ENCODE assay signal across 9 mouse cellular contexts in the genomic region with DNA sequence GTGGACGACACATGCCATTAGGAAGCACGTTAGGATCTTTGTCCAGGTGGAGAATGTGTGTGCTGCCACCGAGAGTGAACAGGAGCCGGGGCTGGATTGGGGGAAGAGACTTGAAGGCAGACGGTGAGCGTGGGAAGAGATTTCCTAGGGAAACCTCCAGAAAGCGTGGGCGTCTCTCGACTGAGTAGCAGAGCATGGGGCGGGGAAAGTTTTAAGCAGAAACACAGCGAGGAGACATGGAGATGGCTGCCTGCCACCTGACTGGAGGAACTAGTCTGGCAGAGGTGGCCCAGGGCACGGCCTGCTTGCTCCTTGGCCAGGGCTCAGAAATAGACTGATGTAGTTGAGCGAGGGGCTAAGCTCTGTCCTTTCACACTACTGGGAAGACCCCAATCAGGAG.
DNase-seq lines count a peak whose midpoint lies in the region; ATAC-seq and TF ChIP-seq lines count a peak whose summit lies in the region.
"Had no signal": no experiment of that assay in that cellular context is flagged by ENCODE, and none has a peak within 500 bp of the region (broad histone marks: within the 10 kb centered on the region; RNA-seq: fewer than 3 reads in every experiment).

No protein-coding gene starts in this region.

- peak; percentile 60 for ATAC-seq in lung, postnatal 0 days
- no peak for ATAC-seq in hindbrain, embryonic 12.5 days (ENCODE audit: low FRiP score)

- H3K9ac ChIP-seq in lung, postnatal 0 days (replicated peaks; ENCODE audit: low read depth), result no peak overlapping the region
- no peak overlapping the region for H3K9ac ChIP-seq in hindbrain, embryonic 12.5 days
- H3K9ac ChIP-seq: liver, embryonic 15.5 days had no signal

- 44% methylated on average over 13 of the region's 13 CpGs for WGBS in lung, postnatal 0 days
- 81% methylated on average over 13 of the region's 13 CpGs for WGBS in hindbrain, embryonic 12.5 days

- H3K27me3 ChIP-seq in lung, postnatal 0 days (replicated peaks; ENCODE audit: insufficient read depth, low read length), result no peaks in the 10 kb centered on the region
- no peaks in the 10 kb centered on the region for H3K27me3 ChIP-seq in hindbrain, embryonic 12.5 days
- H3K27me3 ChIP-seq: liver, embryonic 15.5 days had no signal

- no peak for TF ChIP-seq CTCF in lung, postnatal 0 days (IDR thresholded peaks at IDR 0.05)

- H3K36me3 ChIP-seq in lung, postnatal 0 days (ENCODE audit: insufficient read depth, low read length), result no peaks in the 10 kb centered on the region
- H3K36me3 ChIP-seq in hindbrain, embryonic 12.5 days, result 0 out of 2 replicates have a peak, but pooled peaks cover 4% of the 10 kb centered on the region
- H3K36me3 ChIP-seq: liver, embryonic 15.5 days had no signal

- H3K9me3 ChIP-seq in lung, postnatal 0 days (ENCODE audit: low read length), result no peaks in the 10 kb centered on the region
- no peaks in the 10 kb centered on the region for H3K9me3 ChIP-seq in hindbrain, embryonic 12.5 days (replicated peaks)
- H3K9me3 ChIP-seq: liver, embryonic 15.5 days had no signal

- peak; percentile 82 for DNase-seq in cerebellum, adult 11-12 months
- DNase-seq in cerebellum, postnatal 4 days (ENCODE audit: low spot score in 2 of 2), result no peak
- peak; percentile 74 to 75 for DNase-seq in cerebellum, postnatal 36 days
- DNase-seq in kidney, postnatal 4 days, result peak; percentile 67 to 72
- peak; percentile 76 for DNase-seq in lung, postnatal 0 days (ENCODE audit: low spot score)
- no peak for DNase-seq in adrenal gland, postnatal 36 days
- DNase-seq in adrenal gland, postnatal 14 days, result no peak

- H3K27ac ChIP-seq in lung, postnatal 0 days (ENCODE audit: low read length), result 0 out of 2 replicates have a peak overlapping the region, but pooled peaks have one; percentile 15
- H3K27ac ChIP-seq in hindbrain, embryonic 12.5 days, result no peak overlapping the region
- H3K27ac ChIP-seq: liver, embryonic 15.5 days had no signal

- H3K4me2 ChIP-seq in lung, postnatal 0 days (replicated peaks; ENCODE audit: low read depth, low read length), result no peak overlapping the region
- H3K4me2 ChIP-seq in hindbrain, embryonic 12.5 days (replicated peaks), result no peak overlapping the region
- H3K4me2 ChIP-seq: liver, embryonic 15.5 days had no signal

- H3K4me1 ChIP-seq in lung, postnatal 0 days (ENCODE audit: insufficient read depth, low read depth, low read length), result no peaks in the 10 kb centered on the region; the same call in none of the 2 replicates
- H3K4me1 ChIP-seq in hindbrain, embryonic 12.5 days, result peaks cover 7% of the 10 kb centered on the region
- H3K4me1 ChIP-seq: liver, embryonic 15.5 days had no signal

- no peak for TF ChIP-seq EP300 in lung, postnatal 0 days (IDR thresholded peaks at IDR 0.05)

- no peak overlapping the region for H3K4me3 ChIP-seq in lung, postnatal 0 days (ENCODE audit: low read depth, low read length)
- H3K4me3 ChIP-seq in hindbrain, embryonic 12.5 days, result no peak overlapping the region
- H3K4me3 ChIP-seq: liver, embryonic 15.5 days had no signal

Comparison
In these comparisons a context has a peak if more than half of its experiments do, and no peak if none do; other contexts are left out.
1. DNase-seq: peak in cerebellum, adult 11-12 months (single experiment), cerebellum, postnatal 36 days (2 of 2), kidney, postnatal 4 days (2 of 2) and lung, postnatal 0 days (single experiment); none in cerebellum, postnatal 4 days (0 of 2), adrenal gland, postnatal 36 days (0 of 2) and adrenal gland, postnatal 14 days (single experiment).